Mouse (Mus musculus) liver, embryonic 13.5 days (tissue): Measurements from ENCODE around the gene AC170998.1. TPM values are rescaled to one million over a fixed set of nuclear protein-coding genes. Genes with fewer than 3 reads are reported as not detected.

ENCODE experiments used
- ATAC-seq: fragments of 200-750 bp; cut with Nextera tagmentation; 2 replicates; pipeline ENCODE4 v1.8.0; 2017; ENCODE audit warnings: low read depth, mild to moderate bottlenecking, moderate number of reproducible peaks, moderate library complexity
- DNase-seq: peaks from one replicate; pipeline ENCODE4 v3.0.0; 2022
- H3K27ac ChIP-seq: fragments of 300-500 bp; sonication (generic); 2 replicates; pipeline ENCODE4 v1.5.1; 2015; ENCODE audit warnings: moderate library complexity, mild to moderate bottlenecking, inconsistent platforms
- H3K27me3 ChIP-seq: fragments of 300-500 bp; sonication (generic); 2 replicates; pipeline ENCODE4 v1.6.1; 2015; ENCODE audit warnings: mild to moderate bottlenecking, inconsistent platforms
- H3K36me3 ChIP-seq: fragments of 300-500 bp; sonication (generic); 2 replicates; pipeline ENCODE4 v1.6.1; 2015; ENCODE audit warnings: mild to moderate bottlenecking, inconsistent platforms
- H3K4me1 ChIP-seq: fragments of 300-500 bp; sonication (generic); replicated peaks from 2 replicates; pipeline ENCODE4 v1.6.1; 2015; ENCODE audit warnings: inconsistent platforms
- H3K4me2 ChIP-seq: fragments of 300-500 bp; sonication (generic); 2 replicates; pipeline ENCODE4 v1.6.1; 2015; ENCODE audit warnings: inconsistent platforms, mild to moderate bottlenecking, moderate library complexity
- H3K4me3 ChIP-seq: fragments of 300-500 bp; sonication (generic); replicated peaks from 2 replicates; pipeline ENCODE4 v1.5.1; 2015; ENCODE audit warnings: mild to moderate bottlenecking, inconsistent platforms
- H3K9ac ChIP-seq: fragments of 300-500 bp; sonication (generic); 2 replicates; pipeline ENCODE4 v1.6.1; 2015; ENCODE audit warnings: mild to moderate bottlenecking, inconsistent platforms
- H3K9me3 ChIP-seq: fragments of 300-500 bp; sonication (generic); replicated peaks from 2 replicates; pipeline ENCODE4 v1.6.1; 2016; ENCODE audit warnings: inconsistent platforms
- WGBS: fragments of 180-500 bp; shearing (Covaris S2); methylation state at CpG from one replicate; pipeline ENCODE4 v1.1.7; 2015; ENCODE audit not compliant: insufficient replicate concordance; 5-methylcytosine and 5-hydroxymethylcytosine counted together
- polyA plus RNA-seq: library from polyadenylated mRNA; unstranded; fragments of >200 nt; fragmentation: Nextera tagmentation; extraction: Ambion mirVana; gene quantifications from 2 replicates; pipeline ENCODE4 v1.2.1, GENCODE M21; 2015

AC170998.1 gene
- polyA plus RNA-seq, 1 experiment from 2014 or later, result 1.2 TPM

DNA sequence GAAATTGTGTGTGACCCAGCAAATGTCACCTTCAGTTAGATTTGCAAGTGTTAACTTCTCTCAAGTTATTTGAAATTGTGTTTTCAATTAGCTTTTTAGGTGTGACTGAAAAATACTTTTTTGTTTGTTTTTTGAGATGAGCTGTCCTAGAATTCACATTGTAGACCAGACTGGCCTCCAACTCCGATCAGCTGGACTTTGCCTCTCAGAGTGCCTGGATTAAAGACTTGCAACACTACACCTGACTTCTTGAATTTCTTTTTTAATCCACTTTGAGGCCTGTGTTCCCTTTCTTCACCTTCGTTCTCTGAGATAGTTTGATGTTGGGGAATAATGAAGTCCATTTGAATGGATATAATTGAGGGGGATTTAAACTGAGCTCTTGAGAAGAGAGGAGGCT is 31.8 kb upstream of the AC170998.1 start:
- DNase-seq (no peak), ATAC-seq (no peak)
- H3K4me1 ChIP-seq, result peaks cover 79% of the 10 kb centered on the region
- WGBS, result 84% methylated on average over 2 of the region's 2 CpGs
- H3K9ac ChIP-seq, result no peak overlapping the region
- no peak overlapping the region for H3K27ac ChIP-seq
- H3K4me2 ChIP-seq, result peak overlapping the region; percentile 82
- H3K4me3 ChIP-seq, result peak overlapping the region; percentile 100
- peaks cover 16% of the 10 kb centered on the region; the same call in 1 of the 2 replicates for H3K36me3 ChIP-seq
- H3K27me3 ChIP-seq, result no peaks in the 10 kb centered on the region
- H3K9me3 ChIP-seq, result no peaks in the 10 kb centered on the region

DNA sequence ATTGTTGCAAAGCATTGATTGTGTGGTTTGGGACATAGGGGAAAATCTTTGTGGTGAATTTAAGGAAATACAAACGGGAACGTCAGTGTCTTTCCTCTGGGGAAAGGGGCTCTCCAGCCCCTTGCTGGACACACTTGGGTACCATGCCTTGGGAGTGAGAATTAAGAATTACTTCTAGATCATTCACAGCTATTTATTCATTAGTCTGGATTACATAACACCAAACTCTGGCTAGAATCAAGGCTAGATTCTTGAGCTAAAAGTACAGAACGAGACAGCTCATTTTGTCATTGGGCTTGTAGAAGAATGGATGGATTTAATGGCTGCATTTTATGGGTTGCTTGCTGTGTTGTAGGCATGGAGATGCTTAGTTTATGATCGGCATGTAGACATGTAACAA is 31.1 kb upstream of the AC170998.1 start:
- no peak overlapping the region for H3K9ac ChIP-seq
- H3K9me3 ChIP-seq, result no peaks in the 10 kb centered on the region
- H3K27me3 ChIP-seq, result no peaks in the 10 kb centered on the region
- no peak overlapping the region for H3K27ac ChIP-seq
- DNase-seq (no peak), ATAC-seq (no peak)
- H3K4me1 ChIP-seq, result peaks cover 79% of the 10 kb centered on the region
- no peak overlapping the region for H3K4me3 ChIP-seq
- no peak overlapping the region for H3K4me2 ChIP-seq
- peaks cover 16% of the 10 kb centered on the region; the same call in 1 of the 2 replicates for H3K36me3 ChIP-seq
- WGBS, result 61% methylated on average over 4 of the region's 4 CpGs

- H3K36me3 ChIP-seq, result peaks cover 21% of the 10 kb centered on the region; the same call in 1 of the 2 replicates
- H3K9ac ChIP-seq, result peak overlapping the region; percentile 10; the same call in 1 of the 2 replicates
- H3K9me3 ChIP-seq, result no peaks in the 10 kb centered on the region
- WGBS, result 16% methylated on average over 2 of the region's 2 CpGs
- no peak overlapping the region; the same call in 1 of the 2 replicates for H3K4me3 ChIP-seq
- no peak for ATAC-seq
- H3K27me3 ChIP-seq, result no peaks in the 10 kb centered on the region
- H3K27ac ChIP-seq, result peak overlapping the region; percentile 54
- H3K4me2 ChIP-seq, result peak overlapping the region; percentile 40
- peaks cover 85% of the 10 kb centered on the region for H3K4me1 ChIP-seq
- DNase-seq, result no peak
Measured at GRCm38 (mm10) chr17:28696641-28697040, 29.2 kb upstream of the AC170998.1 start.

DNA sequence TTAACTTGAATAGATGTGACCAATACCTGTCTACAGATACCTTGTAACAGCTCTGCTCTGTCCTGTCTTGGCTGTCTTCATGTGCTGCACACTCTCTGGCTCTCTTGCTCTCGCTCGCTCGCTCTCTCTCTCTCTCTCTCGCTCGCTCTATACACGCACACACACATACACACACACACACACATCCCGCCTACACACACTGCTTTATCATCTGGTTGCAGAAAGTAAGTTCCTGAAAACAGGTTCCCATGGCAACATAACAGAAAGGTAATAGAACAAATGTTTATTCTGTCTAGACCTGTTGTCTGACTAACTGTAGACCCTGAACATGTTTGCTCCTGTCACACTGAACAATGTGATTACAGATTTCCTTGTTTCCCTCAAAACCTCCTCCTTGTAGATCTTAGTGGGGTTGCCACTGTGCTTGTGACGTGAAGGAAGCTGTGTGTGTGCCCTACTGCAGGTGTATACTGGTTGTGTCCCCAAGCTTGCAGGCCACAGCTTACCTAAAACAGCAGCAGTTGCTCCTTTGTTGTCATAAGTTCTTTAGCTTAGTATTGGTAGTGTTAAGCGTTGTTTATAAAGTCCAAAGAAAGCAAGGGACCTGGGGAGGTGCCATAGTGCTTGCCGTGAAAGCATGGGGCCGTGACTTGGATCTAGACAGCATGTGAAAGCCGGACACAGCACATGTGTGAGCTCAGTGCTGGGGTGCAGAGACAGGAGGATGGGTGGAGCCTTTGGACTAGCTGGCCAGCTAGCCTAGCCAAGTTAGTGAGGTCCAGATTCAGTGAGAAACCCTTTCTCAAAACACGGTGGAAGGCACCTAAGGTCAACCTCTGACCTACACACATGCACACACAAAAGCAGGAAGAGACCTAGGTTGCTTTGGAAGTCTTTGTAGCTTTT is 28.3 kb upstream of the AC170998.1 start:
- H3K9ac ChIP-seq, result no peak overlapping the region
- peak overlapping the region; percentile 54 for H3K27ac ChIP-seq
- peak overlapping the region; percentile 40 for H3K4me2 ChIP-seq
- 43% methylated on average over 13 of the region's 13 CpGs for WGBS
- H3K9me3 ChIP-seq, result no peaks in the 10 kb centered on the region
- H3K36me3 ChIP-seq, result peaks cover 21% of the 10 kb centered on the region; the same call in 1 of the 2 replicates
- no peaks in the 10 kb centered on the region for H3K27me3 ChIP-seq
- ATAC-seq, result peak; percentile 21; the same call in 1 of the 2 replicates
- DNase-seq, result no peak
- no peak overlapping the region for H3K4me3 ChIP-seq
- H3K4me1 ChIP-seq, result peaks cover 94% of the 10 kb centered on the region

DNA sequence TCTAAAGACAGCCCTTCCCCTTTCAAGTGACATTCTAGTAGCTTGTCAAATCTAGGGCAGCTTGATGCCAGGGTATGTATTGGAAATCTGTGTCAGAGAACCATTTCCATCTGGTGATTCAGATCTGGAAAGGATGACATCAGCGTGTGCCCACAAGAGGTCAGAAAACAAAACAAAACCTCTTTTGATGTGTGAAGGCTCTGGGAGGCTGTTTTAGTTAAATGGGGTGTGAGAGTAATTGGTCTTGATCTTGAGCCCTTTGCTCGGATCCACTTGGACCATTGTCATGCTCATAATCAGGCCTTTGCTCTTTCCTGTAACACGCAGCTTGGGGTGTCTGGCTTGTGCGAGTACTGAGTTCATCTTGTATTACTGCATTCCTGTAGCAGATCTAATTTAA is 27.6 kb upstream of the AC170998.1 start:
- Histone ChIP-seq H3K27me3 (no peaks in the 10 kb centered on the region), H3K9me3 (no peaks in the 10 kb centered on the region), H3K4me1 (peaks cover 90% of the 10 kb centered on the region), H3K9ac (0 out of 2 replicates have a peak overlapping the region, but pooled peaks have one; percentile 18), H3K36me3 (peaks cover 21% of the 10 kb centered on the region; the same call in 1 of the 2 replicates), H3K4me2 (no peak overlapping the region), H3K4me3 (no peak overlapping the region), H3K27ac (no peak overlapping the region)
- 54% methylated on average over 4 of the region's 4 CpGs for WGBS
- no peak for DNase-seq
- ATAC-seq, result no peak

- DNase-seq (no peak), ATAC-seq (no peak)
- H3K9ac ChIP-seq, result 0 out of 2 replicates have a peak overlapping the region, but pooled peaks have one; percentile 18
- H3K9me3 ChIP-seq, result no peaks in the 10 kb centered on the region
- no peak overlapping the region for H3K4me3 ChIP-seq
- H3K36me3 ChIP-seq, result peaks cover 18% of the 10 kb centered on the region; the same call in 1 of the 2 replicates
- peaks cover 86% of the 10 kb centered on the region for H3K4me1 ChIP-seq
- no peaks in the 10 kb centered on the region for H3K27me3 ChIP-seq
- H3K27ac ChIP-seq, result no peak overlapping the region
- H3K4me2 ChIP-seq, result no peak overlapping the region
- WGBS, result 55% methylated on average over 2 of the region's 2 CpGs
Measured at GRCm38 (mm10) chr17:28698672-28699071, 27.2 kb upstream of the AC170998.1 start.

DNA sequence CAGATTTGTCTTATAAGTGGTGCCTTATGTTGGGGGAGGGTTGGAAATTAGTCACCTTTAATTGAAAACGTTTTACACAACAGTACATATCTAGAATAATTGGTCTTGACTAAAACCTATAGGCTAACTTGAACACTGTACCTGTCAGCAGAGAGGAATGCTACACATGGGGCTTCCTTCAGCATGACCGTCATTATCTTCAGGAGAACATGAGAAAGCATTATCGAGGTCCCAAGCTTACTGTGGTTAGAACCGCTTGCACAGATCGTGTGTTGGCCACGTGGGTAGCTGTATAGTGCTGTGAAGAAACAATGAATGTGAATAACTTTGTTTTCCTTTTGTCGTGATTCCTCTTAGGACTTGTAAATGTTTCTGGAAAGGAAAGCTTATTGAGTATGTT is 26.1 kb upstream of the AC170998.1 start:
- H3K27ac ChIP-seq, result no peak overlapping the region
- H3K9ac ChIP-seq, result no peak overlapping the region
- H3K9me3 ChIP-seq, result no peaks in the 10 kb centered on the region
- DNase-seq, result no peak
- H3K4me3 ChIP-seq, result no peak overlapping the region
- peak; percentile 74 for ATAC-seq
- 22% methylated on average over 7 of the region's 7 CpGs for WGBS
- peaks cover 78% of the 10 kb centered on the region for H3K4me1 ChIP-seq
- peaks cover 14% of the 10 kb centered on the region for H3K36me3 ChIP-seq
- H3K4me2 ChIP-seq, result no peak overlapping the region
- H3K27me3 ChIP-seq, result no peaks in the 10 kb centered on the region

DNA sequence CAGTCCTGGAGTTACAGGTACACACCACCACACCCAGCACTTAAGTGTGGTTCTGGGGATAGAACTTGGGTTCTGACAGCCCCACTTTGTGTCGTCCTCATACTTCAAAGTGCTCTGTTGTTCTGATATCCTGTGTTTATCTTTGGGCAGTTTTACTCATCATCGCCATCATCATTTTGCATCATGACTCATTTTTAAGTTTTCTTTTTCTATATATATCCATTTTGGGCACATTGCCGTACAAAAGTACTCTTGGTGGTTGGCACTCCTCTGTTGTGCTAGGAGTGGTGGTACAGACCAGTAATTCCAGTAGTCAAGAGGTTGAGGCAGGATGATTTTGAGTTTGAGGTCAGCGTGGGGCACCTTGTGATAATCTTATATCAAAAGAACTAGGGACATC is 24.7 kb upstream of the AC170998.1 start:
- Histone ChIP-seq H3K4me1 (peaks cover 75% of the 10 kb centered on the region), H3K4me3 (no peak overlapping the region), H3K27me3 (no peaks in the 10 kb centered on the region), H3K36me3 (peaks cover 16% of the 10 kb centered on the region), H3K4me2 (no peak overlapping the region), H3K27ac (no peak overlapping the region), H3K9me3 (no peaks in the 10 kb centered on the region), H3K9ac (no peak overlapping the region)
- no peak for DNase-seq
- no peak for ATAC-seq
- 72% methylated on average over 4 of the region's 4 CpGs for WGBS

DNA sequence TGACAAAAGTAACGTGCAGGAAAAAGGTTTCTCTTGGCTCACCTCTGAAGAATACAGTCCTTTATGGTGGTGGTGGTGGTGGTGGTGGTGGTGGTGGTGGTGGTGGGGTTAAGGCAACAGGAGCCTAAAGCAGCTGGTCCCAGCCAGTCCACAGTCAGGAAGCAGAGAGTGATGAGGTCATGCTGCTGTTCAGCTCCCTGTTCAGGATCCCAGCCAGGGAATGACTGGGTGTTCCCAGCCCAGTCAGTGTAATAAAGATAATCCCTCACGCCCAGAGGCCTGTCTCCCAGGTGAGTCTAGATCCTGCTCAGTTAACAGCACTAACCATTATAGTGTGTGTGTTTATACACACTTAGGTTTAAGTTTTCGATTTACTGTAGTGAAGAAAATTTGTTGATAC is 24.1 kb upstream of the AC170998.1 start:
- no peak overlapping the region for H3K9ac ChIP-seq
- no peak overlapping the region for H3K4me3 ChIP-seq
- peaks cover 16% of the 10 kb centered on the region for H3K36me3 ChIP-seq
- no peak for DNase-seq
- 71% methylated on average over 3 of the region's 3 CpGs for WGBS
- no peak for ATAC-seq
- H3K4me1 ChIP-seq, result peaks cover 74% of the 10 kb centered on the region
- no peaks in the 10 kb centered on the region for H3K27me3 ChIP-seq
- H3K27ac ChIP-seq, result no peak overlapping the region
- H3K4me2 ChIP-seq, result no peak overlapping the region
- H3K9me3 ChIP-seq, result no peaks in the 10 kb centered on the region

DNA sequence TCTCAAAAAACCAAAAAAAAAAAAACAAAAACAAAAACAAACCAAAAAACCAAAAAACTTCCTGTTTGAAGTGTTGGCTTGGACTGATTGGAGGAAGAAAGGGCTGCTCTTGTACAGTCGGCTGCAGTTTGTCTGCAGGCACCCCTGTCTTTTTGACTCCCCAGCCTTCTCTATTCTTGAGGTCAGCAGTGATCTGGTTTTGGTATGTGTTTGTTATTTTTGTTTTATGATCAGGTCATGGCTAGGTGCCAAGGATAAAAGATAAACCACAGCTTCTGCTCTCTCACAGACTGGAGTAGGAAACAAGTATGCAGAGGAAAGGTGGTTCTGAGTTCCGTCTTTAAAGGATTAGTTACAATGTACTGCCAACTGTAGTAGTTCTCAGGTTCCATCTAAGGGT is 23.2 kb upstream of the AC170998.1 start:
- no peak for ATAC-seq
- no peak overlapping the region for H3K4me3 ChIP-seq
- WGBS, result 56% methylated on average over 2 of the region's 2 CpGs
- H3K9me3 ChIP-seq, result no peaks in the 10 kb centered on the region
- H3K27ac ChIP-seq, result no peak overlapping the region
- peaks cover 74% of the 10 kb centered on the region for H3K4me1 ChIP-seq
- H3K9ac ChIP-seq, result no peak overlapping the region
- H3K36me3 ChIP-seq, result peaks cover 16% of the 10 kb centered on the region
- no peak overlapping the region for H3K4me2 ChIP-seq
- H3K27me3 ChIP-seq, result no peaks in the 10 kb centered on the region
- DNase-seq, result no peak

- Histone ChIP-seq H3K4me1 (peaks cover 76% of the 10 kb centered on the region), H3K9ac (no peak overlapping the region), H3K4me3 (no peak overlapping the region), H3K27ac (no peak overlapping the region), H3K9me3 (no peaks in the 10 kb centered on the region), H3K36me3 (peaks cover 8% of the 10 kb centered on the region), H3K4me2 (no peak overlapping the region), H3K27me3 (no peaks in the 10 kb centered on the region)
- 8% methylated on average over 1 of the region's 1 CpGs for WGBS
- DNase-seq, result no peak
- no peak for ATAC-seq
Measured at GRCm38 (mm10) chr17:28706697-28707096, 19.2 kb upstream of the AC170998.1 start.
